Mouse (Mus musculus) urinary bladder, postnatal 4 days (tissue): Measurements from ENCODE around the gene Rpp25l.
A peak's percentile ranks its signal among the peaks of the same experiment; 100 is the strongest.
"Not testable (repeated sequence)": the region's sequence is repeated elsewhere in the genome, so short reads cannot be mapped to it uniquely, and the experiment has no call there.

Experiments
- DNase-seq, 2 experiments: peaks; one replicate each; pipeline ENCODE4 v3.0.0; 2021 to 2022; ENCODE audit warnings: low spot score in 2 of 2

Gene Rpp25l

GRCm38 (mm10) chr4:41696930-41697841 is 16.1 kb downstream of the Rpp25l start, which contains the start of gene Cntfr:
Gene Cntfr (minus strand): TSS chr4:41697089.
- DNase-seq, result peak; percentile 69 to 86

- not testable (repeated sequence) for DNase-seq
Observed at GRCm38 (mm10) chr4:41696452-41696851, 16.9 kb downstream of the Rpp25l start.

- DNase-seq, result not testable (repeated sequence)
Observed at GRCm38 (mm10) chr4:41695800-41696199, 17.5 kb downstream of the Rpp25l start.

- not testable (repeated sequence) for DNase-seq
Observed at GRCm38 (mm10) chr4:41693511-41693910, 19.8 kb downstream of the Rpp25l start.

DNA sequence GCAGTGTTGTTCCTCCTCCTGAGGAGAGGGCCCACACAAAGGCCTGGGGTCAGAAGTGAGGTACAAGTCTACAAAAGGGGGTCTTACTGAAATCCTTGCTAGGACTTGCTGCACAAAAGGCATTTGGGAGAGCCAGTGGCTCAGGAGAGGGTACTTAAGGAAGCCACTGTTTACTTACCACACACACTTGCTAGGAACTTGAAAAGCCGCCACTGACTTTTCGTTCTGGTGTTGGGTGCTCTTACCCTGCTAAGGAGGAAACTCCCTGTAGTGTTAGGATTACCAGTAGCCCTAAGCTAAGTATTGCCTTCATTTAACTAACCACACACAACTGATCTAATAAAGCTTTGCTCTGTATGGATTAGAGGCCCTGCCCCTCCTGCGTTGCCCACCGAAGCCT is 23.3 kb downstream of the Rpp25l start:
- not testable (repeated sequence) for DNase-seq

- not testable (repeated sequence) for DNase-seq
Observed at GRCm38 (mm10) chr4:41688562-41688961, 24.8 kb downstream of the Rpp25l start.

- DNase-seq, result not testable (repeated sequence)
Observed at GRCm38 (mm10) chr4:41685882-41686492, 27.3 kb downstream of the Rpp25l start.

DNA sequence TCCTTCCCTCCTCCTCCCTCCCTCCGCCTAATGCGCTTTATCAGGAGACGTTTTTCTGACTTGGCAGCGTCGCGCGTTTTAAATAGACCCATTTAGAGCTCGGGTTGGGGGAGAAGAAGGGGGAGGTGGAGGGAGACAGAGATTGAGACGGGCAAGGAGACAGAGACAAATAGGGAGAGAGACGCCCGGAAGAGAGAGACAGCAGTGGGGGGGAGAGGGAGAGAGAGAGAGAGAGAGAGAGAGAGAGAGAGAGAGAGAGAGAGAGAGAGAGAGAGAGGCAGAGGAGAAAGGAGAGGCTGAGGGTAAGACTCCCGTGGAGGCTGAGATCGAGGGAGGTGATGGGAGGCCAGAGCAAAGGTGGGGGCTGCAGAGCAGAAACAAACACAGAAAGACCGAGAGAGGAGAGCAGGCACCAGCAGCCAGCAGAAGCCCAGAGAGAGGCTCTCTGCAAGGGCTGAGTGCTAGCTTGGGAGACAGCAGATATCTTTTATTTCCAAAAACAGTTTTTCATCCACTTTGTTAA is 28.3 kb downstream of the Rpp25l start:
- not testable (repeated sequence) for DNase-seq

GRCm38 (mm10) chr4:41684131-41684930 is 29.0 kb downstream of the Rpp25l start:
- DNase-seq, result not testable (repeated sequence)

- DNase-seq, result not testable (repeated sequence)
Observed at GRCm38 (mm10) chr4:41683303-41683702, 30.0 kb downstream of the Rpp25l start.

GRCm38 (mm10) chr4:41682789-41683188 is 30.5 kb downstream of the Rpp25l start:
- no peak for DNase-seq

GRCm38 (mm10) chr4:41681947-41682346 is 31.4 kb downstream of the Rpp25l start:
- no peak for DNase-seq

DNA sequence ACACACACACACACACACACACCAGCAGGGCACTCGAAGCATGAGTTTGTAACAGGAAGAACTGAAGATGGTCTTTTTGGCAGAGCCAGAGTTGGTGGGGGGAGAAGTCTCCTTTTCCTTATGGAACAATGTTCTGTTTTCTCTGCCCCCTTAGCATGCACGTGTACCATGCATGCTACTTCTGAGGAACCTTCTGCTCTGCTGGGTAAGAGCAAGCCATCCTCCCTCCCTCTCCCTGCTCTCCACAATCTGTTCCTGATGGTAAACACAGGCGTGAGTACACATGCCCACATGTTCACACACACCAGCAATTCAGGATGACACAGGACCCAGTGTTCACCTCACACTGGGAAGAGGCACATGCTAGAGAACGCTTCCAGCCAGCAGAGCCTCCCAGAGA is 32.2 kb downstream of the Rpp25l start:
- no peak for DNase-seq

- no peak for DNase-seq
Observed at GRCm38 (mm10) chr4:41679291-41679690, 34.0 kb downstream of the Rpp25l start.

DNA sequence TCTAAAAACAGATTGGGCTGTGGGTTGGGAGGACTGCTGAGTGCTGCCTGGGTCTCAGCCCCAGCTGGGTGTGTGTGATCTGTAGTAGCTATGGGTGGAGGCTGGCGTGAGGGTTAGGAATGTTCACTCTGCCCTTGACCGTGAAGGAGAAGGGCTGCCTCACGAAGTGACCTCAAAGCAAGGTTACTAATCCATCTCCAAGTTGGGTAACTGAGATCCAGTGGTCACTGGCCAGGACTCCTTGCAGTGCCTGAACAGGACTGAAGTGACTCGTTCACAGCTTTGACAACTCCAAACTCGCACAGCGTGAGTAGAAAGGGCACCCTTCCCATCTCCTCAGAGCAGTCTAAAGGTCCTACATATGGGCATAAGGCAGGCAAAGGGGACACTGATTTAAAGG is 34.5 kb downstream of the Rpp25l start:
- DNase-seq, result no peak

DNA sequence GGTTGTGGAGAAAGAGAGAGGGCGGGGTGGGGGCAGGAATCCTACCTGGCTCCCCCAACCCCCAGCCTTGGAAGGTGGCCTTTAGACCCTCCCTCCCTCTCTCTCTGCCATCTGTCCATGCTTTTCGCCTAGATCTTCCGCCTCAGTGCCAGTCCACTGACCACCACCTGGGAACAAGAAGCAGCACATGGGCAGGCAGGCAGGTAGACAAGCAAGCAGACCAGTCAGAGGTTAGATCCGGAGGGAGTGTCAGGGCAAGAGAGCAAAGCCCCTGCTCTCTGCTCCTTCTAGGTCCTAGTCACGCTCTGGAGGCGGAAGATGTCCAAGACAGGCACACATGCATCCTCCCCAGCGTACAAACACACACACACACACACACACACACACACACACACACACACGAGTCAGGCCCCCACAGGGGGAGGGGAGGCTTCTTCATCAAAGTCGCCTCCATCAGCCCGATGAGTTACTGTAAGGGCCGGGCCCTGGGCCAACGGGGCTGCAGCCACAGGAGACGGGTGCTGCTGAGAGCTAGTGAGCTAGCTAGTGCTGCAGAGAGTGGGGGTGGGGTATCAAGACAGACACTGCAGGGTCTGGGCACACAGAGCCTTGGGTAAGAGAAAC is 36.2 kb downstream of the Rpp25l start:
- DNase-seq, result peak in 1 of 2 experiments; percentile 62

DNA sequence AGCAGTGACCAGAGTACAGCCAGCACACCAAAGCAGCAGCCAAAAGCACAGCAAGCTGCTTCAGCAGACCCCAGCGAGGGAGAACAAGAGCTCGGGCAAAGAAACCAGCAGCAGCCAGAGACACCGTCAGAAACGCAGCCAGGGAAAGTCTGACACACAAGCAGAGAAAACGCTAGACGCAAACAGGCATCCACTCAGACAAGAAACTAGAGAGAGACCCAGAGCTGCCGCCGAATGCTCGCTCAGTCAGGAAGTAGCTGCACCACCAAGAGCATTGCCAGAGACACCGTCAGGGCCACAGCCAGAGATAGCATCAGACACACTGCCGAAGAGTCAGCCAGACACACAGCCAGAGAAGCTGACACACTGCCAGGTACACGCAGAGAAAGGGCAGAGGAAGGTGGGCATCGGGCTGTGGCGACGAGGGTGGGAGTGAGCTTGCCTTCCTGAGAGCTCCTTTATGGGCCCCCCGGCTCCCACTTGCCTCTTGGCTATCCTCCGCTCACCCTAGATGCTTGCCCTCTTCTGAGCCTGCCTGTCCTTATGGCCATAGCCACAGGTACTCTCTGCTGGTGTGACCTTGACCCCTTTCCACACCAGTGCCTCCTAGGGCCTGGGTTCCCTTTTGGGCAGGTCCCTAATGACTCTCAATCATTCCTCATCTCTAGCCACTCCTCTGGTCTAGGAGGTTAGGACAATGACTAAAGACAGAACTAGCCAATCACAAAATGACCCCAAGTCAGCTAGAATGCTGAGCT is 36.9 kb downstream of the Rpp25l start:
- no peak for DNase-seq

DNA sequence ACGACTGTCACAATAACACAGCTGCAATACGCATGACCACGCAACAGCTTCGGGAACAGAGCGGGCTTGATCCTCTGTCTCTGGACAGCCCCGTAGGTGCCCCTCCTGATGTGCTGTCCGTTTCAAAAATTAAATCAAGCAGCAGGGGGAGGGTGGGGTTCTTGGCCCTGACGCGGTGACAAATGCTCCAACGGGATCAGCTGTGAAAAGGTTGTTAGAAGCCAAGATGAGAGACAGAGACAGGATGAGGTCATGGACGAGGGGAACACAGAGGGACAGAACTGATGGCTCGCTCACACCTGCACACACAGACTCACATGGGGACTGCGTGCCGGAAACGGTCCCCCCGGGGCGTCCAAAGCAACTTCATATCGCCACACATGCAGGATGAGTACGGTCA is 40.1 kb downstream of the Rpp25l start:
- no peak for DNase-seq

DNA sequence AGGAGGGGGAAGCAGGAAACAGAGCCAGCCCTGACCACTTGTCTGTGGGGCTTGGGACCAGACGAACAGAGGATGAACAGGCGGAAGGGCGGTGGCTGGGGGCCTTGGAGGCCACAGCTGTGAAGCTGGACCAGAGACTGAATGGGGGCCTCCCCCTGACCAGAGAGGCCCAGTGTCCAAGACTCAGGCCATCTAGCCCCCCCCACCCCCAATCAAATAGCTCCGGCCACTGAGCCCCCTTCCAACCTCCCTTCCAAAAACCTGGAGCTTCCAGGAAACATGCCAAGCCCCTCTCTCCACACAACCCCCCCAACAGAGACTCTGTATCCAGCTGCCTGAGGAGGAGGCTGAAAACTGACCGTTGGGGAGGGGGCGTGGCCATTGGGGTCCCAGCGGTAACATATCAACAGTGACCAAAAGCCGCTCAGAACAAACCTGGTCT is 40.8 kb downstream of the Rpp25l start:
- DNase-seq, result no peak

DNA sequence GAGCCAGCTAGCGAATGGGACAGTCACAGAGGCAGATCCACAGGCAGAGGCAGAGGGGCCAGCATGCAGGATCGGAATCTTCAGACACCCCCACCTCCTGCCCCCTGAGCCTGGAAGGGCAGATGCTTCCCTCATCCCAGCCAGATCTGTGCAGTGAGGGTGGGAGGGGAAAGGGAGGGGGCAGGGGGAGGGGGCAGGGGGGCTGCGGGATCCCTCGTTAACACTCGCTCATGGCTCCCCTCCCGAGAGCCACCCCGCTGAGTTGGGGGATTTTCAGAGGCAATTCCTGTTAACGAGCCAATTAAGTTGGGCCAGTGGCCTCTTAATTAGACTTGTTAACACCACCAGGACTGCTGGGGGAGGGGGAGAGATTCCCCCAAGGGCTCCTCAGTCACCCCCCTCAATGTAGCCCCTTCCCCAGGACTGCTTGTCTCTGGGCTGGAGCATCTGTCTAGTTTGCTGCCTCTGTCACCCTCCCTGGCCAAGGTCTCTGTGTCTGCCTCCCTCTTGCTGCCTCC is 41.3 kb downstream of the Rpp25l start:
- DNase-seq, result no peak
